Mouse (Mus musculus) brown adipose tissue, adult 24 weeks (tissue): ENCODE results near the gene Itgb1. TPM values are rescaled to one million over a fixed set of nuclear protein-coding genes. Genes with fewer than 3 reads are reported as not detected.

Experiments used
- H3K27ac ChIP-seq: fragments of 200-500 bp; replicated peaks from 2 replicates; pipeline ENCODE4 v1.5.1; 2012; ENCODE audit warnings: low read depth, mild to moderate bottlenecking, low read length
- H3K4me1 ChIP-seq: fragments of 200-500 bp; 2 replicates; pipeline ENCODE4 v1.6.1; 2012; ENCODE audit warnings: low read length, mixed read lengths; ENCODE audit not compliant: control insufficient read depth, insufficient read depth, insufficient read length
- H3K4me3 ChIP-seq: fragments of 200-500 bp; 2 replicates; pipeline ENCODE4 v1.5.1; 2012; ENCODE audit warnings: low read depth, mild to moderate bottlenecking, low read length, moderate library complexity; ENCODE audit not compliant: insufficient read depth
- polyA plus RNA-seq: library from polyadenylated mRNA; stranded (reverse); fragments of >200 nt; gene quantifications from 2 replicates; pipeline ENCODE4 v1.2.4, GENCODE M21; 2012; ENCODE audit not compliant: missing spikeins, insufficient read depth, insufficient read length

Gene Itgb1
- polyA plus RNA-seq, 1 experiment: 111 TPM

GRCm38 (mm10) chr8:128672441-128672840 is 13.0 kb upstream of the Itgb1 start:
- Histone ChIP-seq H3K27ac (no peak overlapping the region), H3K4me3 (no peak overlapping the region), H3K4me1 (no peaks in the 10 kb centered on the region)

GRCm38 (mm10) chr8:128672950-128673349 is 12.5 kb upstream of the Itgb1 start:
- no peaks in the 10 kb centered on the region for H3K4me1 ChIP-seq
- no peak overlapping the region for H3K27ac ChIP-seq
- H3K4me3 ChIP-seq: no peak overlapping the region

GRCm38 (mm10) chr8:128675848-128676629 is 9.4 kb upstream of the Itgb1 start:
- no peak overlapping the region for H3K4me3 ChIP-seq
- no peak overlapping the region for H3K27ac ChIP-seq
- no peaks in the 10 kb centered on the region for H3K4me1 ChIP-seq

- Histone ChIP-seq H3K4me1 (no peaks in the 10 kb centered on the region), H3K4me3 (no peak overlapping the region), H3K27ac (peak overlapping the region; percentile 79)
Observed at GRCm38 (mm10) chr8:128679909-128680308, 5.5 kb upstream of the Itgb1 start.

- Histone ChIP-seq H3K4me1 (no peaks in the 10 kb centered on the region), H3K27ac (peak overlapping the region; percentile 79), H3K4me3 (no peak overlapping the region)
Observed at GRCm38 (mm10) chr8:128680548-128681325, 4.7 kb upstream of the Itgb1 start.

GRCm38 (mm10) chr8:128681970-128682369 is 3.5 kb upstream of the Itgb1 start:
- Histone ChIP-seq H3K4me3 (no peak overlapping the region), H3K4me1 (no peaks in the 10 kb centered on the region), H3K27ac (no peak overlapping the region)

- Histone ChIP-seq H3K27ac (peak overlapping the region; percentile 99), H3K4me1 (peaks cover 6% of the 10 kb centered on the region), H3K4me3 (peak overlapping the region; percentile 94)
Observed at GRCm38 (mm10) chr8:128684609-128685506, 596 bp upstream of the Itgb1 start.

- Histone ChIP-seq H3K4me1 (peaks cover 10% of the 10 kb centered on the region), H3K27ac (peak overlapping the region; percentile 98), H3K4me3 (peak overlapping the region; percentile 97)
Observed at GRCm38 (mm10) chr8:128686429-128686990, 1.1 kb downstream of the Itgb1 start.

GRCm38 (mm10) chr8:128688679-128689078 is 3.2 kb downstream of the Itgb1 start:
- no peak overlapping the region for H3K27ac ChIP-seq
- H3K4me3 ChIP-seq: no peak overlapping the region
- peaks cover 18% of the 10 kb centered on the region for H3K4me1 ChIP-seq

- no peak overlapping the region for H3K27ac ChIP-seq
- peaks cover 20% of the 10 kb centered on the region for H3K4me1 ChIP-seq
- no peak overlapping the region for H3K4me3 ChIP-seq
Observed at GRCm38 (mm10) chr8:128690056-128690455, 4.6 kb downstream of the Itgb1 start.

- no peak overlapping the region for H3K27ac ChIP-seq
- H3K4me1 ChIP-seq: peaks cover 20% of the 10 kb centered on the region
- H3K4me3 ChIP-seq: no peak overlapping the region
Observed at GRCm38 (mm10) chr8:128696701-128697397, 11.4 kb downstream of the Itgb1 start.

- Histone ChIP-seq H3K4me1 (peaks cover 18% of the 10 kb centered on the region), H3K27ac (no peak overlapping the region), H3K4me3 (no peak overlapping the region)
Observed at GRCm38 (mm10) chr8:128697945-128698344, 12.5 kb downstream of the Itgb1 start.

- H3K4me1 ChIP-seq: peaks cover 11% of the 10 kb centered on the region
- H3K4me3 ChIP-seq: no peak overlapping the region
- 0 out of 2 replicates have a peak overlapping the region, but pooled peaks have one; percentile 40 for H3K27ac ChIP-seq
Observed at GRCm38 (mm10) chr8:128704376-128704775, 18.9 kb downstream of the Itgb1 start.

- Histone ChIP-seq H3K27ac (no peak overlapping the region), H3K4me1 (peaks cover 8% of the 10 kb centered on the region), H3K4me3 (no peak overlapping the region)
Observed at GRCm38 (mm10) chr8:128704836-128705235, 19.4 kb downstream of the Itgb1 start.
